Mouse (Mus musculus): ENCODE results near the gene Rtn4.

DNA sequence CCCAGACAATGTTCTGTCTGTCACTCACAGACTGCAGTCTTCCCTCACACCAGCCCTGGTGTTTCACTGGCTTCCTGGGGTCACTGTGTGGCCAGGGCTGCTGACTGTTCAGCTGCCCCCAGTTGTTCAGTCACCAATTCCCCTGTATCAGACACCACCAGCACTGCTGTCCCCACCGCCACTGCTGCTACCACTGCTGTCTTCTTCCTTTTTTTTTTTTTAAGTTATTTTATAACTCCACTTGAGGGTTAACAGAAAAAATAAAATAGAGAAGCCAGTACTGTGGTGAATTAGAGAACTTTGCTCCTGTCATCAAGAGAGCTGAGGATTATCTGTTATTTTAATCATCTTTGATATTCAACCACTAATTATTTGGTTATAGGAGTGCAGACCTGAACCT, 48.3 kb upstream of the Rtn4 start:
- TF ChIP-seq CTCF (IDR thresholded peaks at IDR 0.05; ENCODE audit: low read depth) = no peak
- no peak for TF ChIP-seq EP300 (IDR thresholded peaks at IDR 0.05; ENCODE audit: low read depth)
